Mouse (Mus musculus): ENCODE measurements at regions not wholly inside any gene's neighbourhood (a gene's known extent, or its start where the extent isn't known, plus 50 kb on each side); places are given as distances from the start of the nearest gene placed in this dataset.

DNA sequence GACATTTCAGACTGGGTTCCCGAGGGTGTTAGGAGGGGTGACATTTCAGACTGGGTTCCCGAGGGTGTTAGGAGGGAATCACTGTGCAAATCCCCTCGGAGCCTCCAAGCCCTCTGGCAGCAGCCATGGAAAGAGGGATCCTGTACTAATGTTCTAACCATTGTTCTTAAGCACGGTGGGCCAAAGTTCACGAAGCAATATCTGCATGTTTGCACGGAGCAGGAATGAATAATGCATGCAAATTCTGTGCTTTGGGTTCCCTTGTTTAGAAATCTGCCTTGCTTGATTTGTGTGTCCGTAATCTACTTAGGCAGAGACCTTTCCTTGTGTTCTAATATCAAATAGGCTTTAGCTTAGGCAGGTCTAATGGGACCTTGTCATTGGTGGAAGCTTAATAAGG lies 55.9 kb upstream of the Zfp280d start:
- no peak for DNase-seq

DNA sequence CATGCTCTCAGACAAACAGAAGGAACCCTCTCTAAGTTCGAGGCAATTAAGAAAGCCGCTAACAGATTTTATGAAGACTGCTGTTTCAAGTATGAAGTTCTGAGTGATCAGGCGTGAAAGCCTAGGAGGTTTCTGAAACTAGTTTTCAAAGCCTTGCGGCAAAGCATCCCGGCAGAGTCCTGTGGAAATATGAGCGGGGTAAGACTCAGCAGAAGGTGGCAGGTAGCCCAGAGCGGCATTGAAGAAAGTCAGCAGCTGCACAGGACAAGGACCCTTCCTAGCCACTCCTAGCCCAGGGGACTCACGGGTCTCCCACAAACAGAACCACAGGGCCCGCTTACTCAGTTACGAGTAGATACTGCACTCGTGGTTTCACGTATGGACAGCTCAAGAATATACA lies 54.8 kb upstream of the Zfp280d start:
- DNase-seq, result no peak

DNA sequence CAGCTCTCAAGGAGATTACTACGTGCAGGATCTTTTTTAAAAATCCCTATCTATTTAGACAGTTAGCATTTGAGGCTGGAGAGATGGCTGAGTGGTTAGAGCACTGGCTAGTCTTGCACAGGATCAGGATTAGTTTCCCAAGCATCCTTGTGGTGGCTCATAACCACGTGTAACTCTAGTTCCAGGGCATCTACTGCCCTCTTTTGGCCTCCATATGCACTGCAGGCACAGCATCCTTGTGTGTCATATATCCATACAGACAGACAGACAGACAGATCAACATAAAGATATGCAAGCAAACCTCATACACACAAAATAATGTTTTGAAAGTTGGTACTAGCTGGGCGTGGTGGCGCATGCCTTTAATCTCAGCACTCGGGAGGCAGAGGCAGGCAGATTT lies 53.3 kb upstream of the Zfp280d start:
- DNase-seq, result no peak

Measured in cerebellum, adult 11-12 months (tissue).